Mouse (Mus musculus): ENCODE data around the gene Wwox.

- TF ChIP-seq CTCF (IDR thresholded peaks at IDR 0.05; ENCODE audit: extremely low read depth, insufficient read depth, low read length) (no peak), POLR2A (IDR thresholded peaks at IDR 0.05; ENCODE audit: extremely low read depth, insufficient read depth, low read length) (no peak)
Observed at GRCm38 (mm10) chr8:115090202-115090601, 650.7 kb downstream of the Wwox start.
